Mouse (Mus musculus) ES-Bruce4 (cell line): ENCODE measurements at regions not wholly inside any gene's neighbourhood (a gene's known extent, or its start where the extent isn't known, plus 50 kb on each side); places are given as distances from the start of the nearest gene placed in this dataset.

Experiments used
- CTCF ChIP-seq: IDR thresholded peaks from one replicate; pipeline ENCODE4 v1.8.1; 2011; ENCODE audit warnings: low read depth, low read length
- POLR2A ChIP-seq: IDR thresholded peaks from one replicate; pipeline ENCODE4 v1.8.1; 2011; ENCODE audit warnings: low read length; ENCODE audit not compliant: insufficient read depth

DNA sequence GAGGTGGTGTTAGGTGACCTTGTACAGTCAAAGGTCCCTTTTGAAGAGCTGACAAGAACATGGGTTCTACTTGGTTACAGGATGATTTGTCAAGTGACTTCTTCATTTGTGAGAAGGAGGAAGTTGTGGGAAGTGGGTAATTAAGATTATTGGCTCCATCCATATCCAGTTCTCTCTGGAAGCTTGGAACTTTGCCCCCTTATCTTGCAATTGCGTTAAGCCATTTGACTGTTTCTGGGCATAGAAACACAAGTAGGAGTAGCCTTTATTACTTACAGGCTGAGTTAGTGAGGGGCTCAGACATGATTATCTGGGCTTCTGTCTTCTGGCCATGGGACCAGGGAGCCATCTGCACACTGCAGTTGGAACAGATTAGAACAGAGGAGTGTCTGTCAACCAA, 192.5 kb downstream of the Kit start:
- TF ChIP-seq CTCF (no peak), POLR2A (no peak)
